Mouse (Mus musculus) lung, postnatal 0 days (tissue): ENCODE data around the gene Ddhd1.

Experiments used
- CTCF ChIP-seq: IDR thresholded peaks from 2 replicates; pipeline ENCODE4 v1.5.1; 2016; ENCODE audit warnings: antibody characterized with exemption, mild to moderate bottlenecking
- EP300 ChIP-seq: IDR thresholded peaks from 2 replicates; pipeline ENCODE4 v1.6.1; 2016; ENCODE audit warnings: antibody characterized with exemption, mild to moderate bottlenecking, control low read depth

DNA sequence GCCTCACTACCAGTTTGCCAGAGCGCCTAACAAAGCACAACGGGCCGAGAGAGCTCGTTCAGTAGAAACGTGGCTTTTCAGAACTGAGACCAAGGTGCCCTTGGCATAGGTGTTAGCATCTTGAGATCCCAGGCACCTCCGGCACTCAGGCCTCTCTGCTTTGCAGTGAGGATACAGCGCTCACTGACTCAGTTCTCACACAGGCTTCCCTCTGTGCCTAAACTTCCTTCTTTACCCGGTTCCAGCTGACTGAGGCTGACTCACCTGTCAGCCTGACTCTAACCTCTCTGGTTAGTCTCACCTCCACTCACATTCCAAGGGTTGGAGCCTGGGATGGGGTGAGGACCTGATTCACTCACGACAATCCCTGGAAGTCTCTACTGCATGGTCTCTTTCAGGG is 15.7 kb downstream of the Ddhd1 start:
- no peak for TF ChIP-seq CTCF
- no peak for TF ChIP-seq EP300
